Mouse (Mus musculus): Measurements from ENCODE around the gene Saal1. TPM values are rescaled to one million over a fixed set of nuclear protein-coding genes. Genes with fewer than 3 reads are reported as not detected.

Gene Saal1
- total and polyA plus RNA-seq, 2 experiments: 2.5 to 2.9 TPM

DNA sequence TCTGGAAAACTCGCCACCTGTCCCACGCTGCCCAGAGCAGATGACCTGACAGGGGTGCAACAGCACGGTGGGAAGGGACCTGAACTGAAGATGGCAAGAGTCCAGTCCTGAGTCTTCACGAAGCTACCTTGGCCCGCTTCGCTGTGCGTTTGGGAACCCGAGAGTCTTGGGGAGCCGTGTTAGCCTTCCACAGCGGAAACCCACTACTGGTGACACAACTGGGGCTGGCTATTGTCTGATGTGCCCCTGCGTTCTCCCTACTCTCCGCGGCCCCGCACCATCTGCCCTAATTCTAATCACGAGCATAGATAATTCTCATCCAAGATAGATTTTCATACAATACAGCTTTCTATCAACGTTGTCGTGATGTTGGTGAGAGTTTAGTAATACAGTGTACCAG is 70.4 kb downstream of the Saal1 start:
- DNase-seq (ENCODE audit: extremely low read depth, low read depth, low spot score): no peak
- H3K27me3 ChIP-seq (ENCODE audit: control insufficient read depth, insufficient read depth, low read length): no peaks in the 10 kb centered on the region
- no peaks in the 10 kb centered on the region for H3K79me2 ChIP-seq (ENCODE audit: control insufficient read depth, insufficient read depth, low read length)
- peak overlapping the region; percentile 31 for H3K9ac ChIP-seq (ENCODE audit: low read depth, low read length)
- TF ChIP-seq POLR2A (IDR thresholded peaks at IDR 0.05; ENCODE audit: extremely low read depth, insufficient read depth, low read length) (no peak), CTCF (IDR thresholded peaks at IDR 0.05; ENCODE audit: low read depth, low read length) (no peak)
- H3K4me3 ChIP-seq (ENCODE audit: insufficient read depth, low read depth, low read length): peak overlapping the region; percentile 80
- WGBS: 15% methylated on average over 17 of the region's 17 CpGs
- no peak overlapping the region for H3K27ac ChIP-seq (replicated peaks; ENCODE audit: insufficient read depth, low read depth, low read length)
- no peaks in the 10 kb centered on the region; the same call in 1 of the 2 replicates for H3K4me1 ChIP-seq (ENCODE audit: control insufficient read depth, insufficient read depth, low read length)
- no peaks in the 10 kb centered on the region for H3K36me3 ChIP-seq (ENCODE audit: control insufficient read depth, insufficient read depth, low read length)

DNA sequence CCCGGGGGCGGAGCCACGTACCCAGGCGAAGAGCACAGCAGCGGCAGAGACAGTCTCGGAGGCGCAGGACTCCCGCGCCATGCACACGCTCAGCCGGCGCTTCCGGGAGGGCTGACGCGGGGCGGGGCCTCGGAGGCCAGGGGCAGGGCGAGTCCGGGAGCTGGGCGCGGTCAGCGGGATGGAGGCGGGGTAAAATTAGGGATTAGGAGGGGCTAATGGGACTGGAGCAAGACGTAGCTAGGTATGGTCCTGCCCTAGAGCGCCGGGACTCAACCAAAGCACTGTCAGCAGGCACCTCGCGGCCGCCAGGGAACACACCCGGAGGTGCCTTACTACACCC is 70.8 kb downstream of the Saal1 start, which contains the start of gene Sergef:
Gene Sergef (minus strand): TSS at position 116 of the 340 bp plus-strand sequence.
- Histone ChIP-seq H3K36me3 (ENCODE audit: control insufficient read depth, insufficient read depth, low read length) (no peaks in the 10 kb centered on the region), H3K79me2 (ENCODE audit: control insufficient read depth, insufficient read depth, low read length) (no peaks in the 10 kb centered on the region), H3K4me3 (ENCODE audit: insufficient read depth, low read depth, low read length) (peak within 1 kb of the TSS; percentile 80), H3K27me3 (ENCODE audit: control insufficient read depth, insufficient read depth, low read length) (no peaks in the 10 kb centered on the region), H3K4me1 (ENCODE audit: control insufficient read depth, insufficient read depth, low read length) (no peaks in the 10 kb centered on the region; the same call in 1 of the 2 replicates), H3K9ac (ENCODE audit: low read depth, low read length) (peak within 1 kb of the TSS; percentile 86), H3K27ac (replicated peaks; ENCODE audit: insufficient read depth, low read depth, low read length) (no peak within 1 kb of the TSS)
- peak; percentile 70 for DNase-seq (ENCODE audit: extremely low read depth, low read depth, low spot score)
- TF ChIP-seq CTCF (IDR thresholded peaks at IDR 0.05; ENCODE audit: low read depth, low read length) (no peak), POLR2A (IDR thresholded peaks at IDR 0.05; ENCODE audit: extremely low read depth, insufficient read depth, low read length) (peak; percentile 63; the same call in 1 of the 2 replicates)
- 1% methylated on average over 30 of the region's 30 CpGs for WGBS

DNA sequence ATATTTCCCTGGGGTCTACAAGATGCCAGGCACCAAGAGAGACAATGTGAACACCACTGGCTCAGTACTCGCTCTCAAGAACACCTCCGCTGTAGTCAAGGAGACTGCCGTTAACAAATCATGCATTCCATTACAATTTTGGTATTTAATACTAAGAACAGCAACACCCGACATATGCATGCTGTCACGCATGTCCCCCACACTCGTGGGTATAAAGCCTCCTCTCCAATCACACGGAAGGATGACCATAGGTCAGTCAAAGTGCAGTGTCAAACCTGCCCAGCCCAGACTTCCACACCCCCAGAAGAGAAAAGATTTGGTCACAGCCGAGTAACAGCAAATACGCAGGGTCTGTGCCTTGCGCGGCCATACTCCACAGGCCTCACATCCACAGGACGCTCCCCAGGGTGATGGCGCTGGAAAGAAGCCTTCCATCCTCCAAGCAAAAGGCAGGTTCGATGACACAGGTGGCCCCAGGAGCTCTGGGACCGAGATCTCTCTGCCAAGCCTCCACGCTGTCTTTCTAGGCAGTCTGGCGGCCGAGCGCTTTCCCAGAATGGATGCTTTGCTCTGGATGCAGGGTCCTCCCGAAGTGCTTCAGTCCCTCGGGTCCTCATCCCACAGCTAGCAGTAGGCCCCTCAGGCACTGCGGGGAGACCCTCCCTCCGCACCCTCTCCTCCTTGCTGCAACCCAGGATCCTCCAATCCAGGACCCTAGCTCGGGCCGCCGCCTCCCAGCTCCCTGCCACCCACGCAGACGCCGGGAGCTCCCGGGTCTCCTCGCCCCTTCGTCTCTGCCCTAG is 71.4 kb downstream of the Saal1 start:
- Histone ChIP-seq H3K27me3 (ENCODE audit: control insufficient read depth, insufficient read depth, low read length) (no peaks in the 10 kb centered on the region), H3K9ac (ENCODE audit: low read depth, low read length) (peak overlapping the region; percentile 86), H3K79me2 (ENCODE audit: control insufficient read depth, insufficient read depth, low read length) (no peaks in the 10 kb centered on the region), H3K27ac (replicated peaks; ENCODE audit: insufficient read depth, low read depth, low read length) (no peak overlapping the region), H3K4me3 (ENCODE audit: insufficient read depth, low read depth, low read length) (peak overlapping the region; percentile 80), H3K4me1 (ENCODE audit: control insufficient read depth, insufficient read depth, low read length) (no peaks in the 10 kb centered on the region; the same call in 1 of the 2 replicates), H3K36me3 (ENCODE audit: control insufficient read depth, insufficient read depth, low read length) (no peaks in the 10 kb centered on the region)
- no peak for DNase-seq (ENCODE audit: extremely low read depth, low read depth, low spot score)
- WGBS: 20% methylated on average over 32 of the region's 32 CpGs
- TF ChIP-seq POLR2A (IDR thresholded peaks at IDR 0.05; ENCODE audit: extremely low read depth, insufficient read depth, low read length): no peak
- no peak for TF ChIP-seq CTCF (IDR thresholded peaks at IDR 0.05; ENCODE audit: low read depth, low read length)

Other genes with a start within 250 kb of the Saal1 start
- gene Sergef, start 70.9 kb downstream of the Saal1 start, total RNA-seq (2014; rRNA removed): 4.9 and 6.6 TPM in 2 replicates
- 5.4 and 7.5 TPM in 2 replicates for gene Sergef, start 70.9 kb downstream of the Saal1 start, polyA plus RNA-seq (2012; rRNA removed)
- gene Tph1, start 38.1 kb downstream of the Saal1 start, total RNA-seq (2014; rRNA removed): not detected in 2 replicates
- not detected in 2 replicates for gene Tph1, start 38.1 kb downstream of the Saal1 start, polyA plus RNA-seq (2012; rRNA removed)
- 7.8 and 10.1 TPM in 2 replicates for gene Saa3, start 5.0 kb upstream of the Saal1 start, total RNA-seq (2014; rRNA removed)
- gene Saa3, start 5.0 kb upstream of the Saal1 start, polyA plus RNA-seq (2012; rRNA removed): 3.5 and 3.8 TPM in 2 replicates
- gene Saa4, start 21.9 kb upstream of the Saal1 start, total RNA-seq (2014; rRNA removed): 74.2 and 103 TPM in 2 replicates
- gene Saa4, start 21.9 kb upstream of the Saal1 start, polyA plus RNA-seq (2012; rRNA removed): 80.9 and 90.4 TPM in 2 replicates
- gene Saa1, start 32.3 kb upstream of the Saal1 start, total RNA-seq (2014; rRNA removed): 18.9 and 23.7 TPM in 2 replicates
- 22.0 and 30.0 TPM in 2 replicates for gene Saa1, start 32.3 kb upstream of the Saal1 start, polyA plus RNA-seq (2012; rRNA removed)
- 16.0 and 25.5 TPM in 2 replicates for gene Saa2, start 41.1 kb upstream of the Saal1 start, total RNA-seq (2014; rRNA removed)
- 12.5 and 13.3 TPM in 2 replicates for gene Saa2, start 41.1 kb upstream of the Saal1 start, polyA plus RNA-seq (2012; rRNA removed)
- gene Hps5, start 85.4 kb upstream of the Saal1 start, total RNA-seq (2014; rRNA removed): 11.3 and 11.8 TPM in 2 replicates
- gene Hps5, start 85.4 kb upstream of the Saal1 start, polyA plus RNA-seq (2012; rRNA removed): 7.3 and 9.0 TPM in 2 replicates
- gene Gtf2h1, start 85.4 kb upstream of the Saal1 start, total RNA-seq (2014; rRNA removed): 30.9 and 33.2 TPM in 2 replicates
- 6.3 and 6.7 TPM in 2 replicates for gene Gtf2h1, start 85.4 kb upstream of the Saal1 start, polyA plus RNA-seq (2012; rRNA removed)
- gene Ldha, start 130.8 kb upstream of the Saal1 start, total RNA-seq (2014; rRNA removed): 442 and 520 TPM in 2 replicates
- gene Ldha, start 130.8 kb upstream of the Saal1 start, polyA plus RNA-seq (2012; rRNA removed): 594 and 718 TPM in 2 replicates
- not detected in 2 replicates for gene Ldhc, start 150.5 kb upstream of the Saal1 start, total RNA-seq (2014; rRNA removed)
- gene Ldhc, start 150.5 kb upstream of the Saal1 start, polyA plus RNA-seq (2012; rRNA removed): not detected in 2 replicates
- gene Tsg101, start 209.3 kb upstream of the Saal1 start, total RNA-seq (2014; rRNA removed): 19.5 and 20.3 TPM in 2 replicates
- gene Tsg101, start 209.3 kb upstream of the Saal1 start, polyA plus RNA-seq (2012; rRNA removed): 33.4 and 43.6 TPM in 2 replicates
- 9.8 and 10.2 TPM in 2 replicates for gene Uevld, start 247.8 kb upstream of the Saal1 start, total RNA-seq (2014; rRNA removed)
- gene Uevld, start 247.8 kb upstream of the Saal1 start, polyA plus RNA-seq (2012; rRNA removed): 2.7 and 3.0 TPM in 2 replicates